Comparison of ENCODE assay signal across 8 mouse cellular contexts in the genomic region with DNA sequence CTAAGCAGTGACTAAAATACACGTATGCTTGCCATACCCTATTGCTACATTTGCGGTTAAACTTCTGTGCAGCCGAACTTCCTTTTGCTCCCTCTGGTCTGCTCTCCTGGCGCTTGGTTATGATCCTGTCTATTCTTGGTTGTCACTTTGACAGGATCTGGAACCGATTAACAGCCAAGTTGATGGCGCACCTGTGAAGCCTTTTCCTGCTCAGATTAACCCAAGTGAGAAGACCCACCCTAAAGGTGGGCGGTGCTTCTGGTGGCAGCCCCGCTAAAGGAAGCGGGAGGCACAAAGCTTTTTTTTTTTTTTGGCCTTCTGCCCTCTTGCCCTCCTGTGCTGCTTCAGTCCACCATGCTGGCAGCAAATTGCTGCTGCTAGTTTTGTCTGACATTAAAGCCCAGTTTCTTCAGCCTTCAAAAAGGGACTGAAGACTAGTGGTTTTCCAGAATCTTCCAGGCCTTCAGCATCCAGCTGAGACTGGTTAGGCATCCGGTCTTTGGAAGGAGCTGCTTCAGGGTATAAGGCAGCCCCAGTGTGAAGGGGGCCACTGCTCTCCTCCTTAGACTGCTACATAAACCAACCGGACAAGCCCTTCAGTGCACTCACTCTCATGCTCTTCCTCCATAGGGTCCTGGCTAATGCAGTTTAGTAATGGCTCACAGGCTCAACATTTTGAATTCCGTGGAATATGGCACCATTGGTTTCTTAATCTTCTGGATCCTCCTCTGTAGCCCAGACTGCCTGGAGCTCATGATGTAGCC. TPM values are rescaled to one million over a fixed set of nuclear protein-coding genes. Genes with fewer than 3 reads are reported as not detected.
DNase-seq lines count a peak whose midpoint lies in the region; ATAC-seq and TF ChIP-seq lines count a peak whose summit lies in the region.

No protein-coding gene starts in this region.

- TF ChIP-seq CTCF in thymus, adult 2 months (IDR thresholded peaks at IDR 0.05; ENCODE audit: borderline replicate concordance, control insufficient read depth, extremely low read depth, insufficient read depth, low read length, poor library complexity), result no peak

- ATAC-seq in intestine, embryonic 16.5 days, result peak; percentile 28; the same call in 1 of the 2 replicates
- ATAC-seq in intestine, embryonic 15.5 days, result no peak; the same call in 1 of the 2 replicates
- 0 out of 2 replicates have a peak, but pooled peaks have one; percentile 29 for ATAC-seq in liver, embryonic 11.5 days (replicated peaks; ENCODE audit: low FRiP score)

- no peaks in the 10 kb centered on the region for H3K27me3 ChIP-seq in intestine, embryonic 16.5 days (replicated peaks; ENCODE audit: control insufficient read depth, insufficient read depth, low read length)
- H3K27me3 ChIP-seq in intestine, embryonic 15.5 days (replicated peaks), result no peaks in the 10 kb centered on the region
- no peaks in the 10 kb centered on the region for H3K27me3 ChIP-seq in liver, embryonic 11.5 days (replicated peaks; ENCODE audit: control insufficient read depth, insufficient read depth, low read length)
- H3K27me3 ChIP-seq in thymus, adult 2 months (ENCODE audit: control insufficient read depth, insufficient read depth, low read length), result no peaks in the 10 kb centered on the region

- peak; percentile 55 for TF ChIP-seq POLR2A in thymus, adult 2 months (IDR thresholded peaks at IDR 0.05; ENCODE audit: control insufficient read depth, extremely low read depth, insufficient read depth, low read length, poor library complexity)

- 49% methylated on average over 12 of the region's 12 CpGs for WGBS in intestine, embryonic 16.5 days
- 51% methylated on average over 12 of the region's 12 CpGs for WGBS in intestine, embryonic 15.5 days
- 39% methylated on average over 12 of the region's 12 CpGs for WGBS in liver, embryonic 11.5 days
- 18% methylated on average over 12 of the region's 12 CpGs for WGBS in thymus, adult 2 months

- no peak overlapping the region for H3K9ac ChIP-seq in intestine, embryonic 16.5 days (ENCODE audit: low read depth, low read length)
- no peak overlapping the region for H3K9ac ChIP-seq in intestine, embryonic 15.5 days
- H3K9ac ChIP-seq in liver, embryonic 11.5 days (ENCODE audit: low read depth, low read length), result no peak overlapping the region

- H3K4me1 ChIP-seq in intestine, embryonic 16.5 days (ENCODE audit: control insufficient read depth, insufficient read depth, low read length), result no peaks in the 10 kb centered on the region
- H3K4me1 ChIP-seq in intestine, embryonic 15.5 days (replicated peaks), result 0 out of 2 replicates have a peak, but pooled peaks cover 5% of the 10 kb centered on the region
- peaks cover 5% of the 10 kb centered on the region for H3K4me1 ChIP-seq in liver, embryonic 11.5 days (replicated peaks; ENCODE audit: control insufficient read depth, insufficient read depth, low read length)
- H3K4me1 ChIP-seq in thymus, adult 2 months (replicated peaks; ENCODE audit: control insufficient read depth, insufficient read depth, low read length), result peaks cover 21% of the 10 kb centered on the region

- no peaks in the 10 kb centered on the region for H3K36me3 ChIP-seq in intestine, embryonic 16.5 days (ENCODE audit: control insufficient read depth, insufficient read depth, low read length)
- no peaks in the 10 kb centered on the region for H3K36me3 ChIP-seq in intestine, embryonic 15.5 days
- no peaks in the 10 kb centered on the region for H3K36me3 ChIP-seq in liver, embryonic 11.5 days (ENCODE audit: control insufficient read depth, insufficient read depth, low read length)
- H3K36me3 ChIP-seq in thymus, adult 2 months (ENCODE audit: control insufficient read depth, insufficient read depth, low read length), result no peaks in the 10 kb centered on the region

- no peak overlapping the region for H3K4me3 ChIP-seq in intestine, embryonic 16.5 days (ENCODE audit: low read length)
- no peak overlapping the region for H3K4me3 ChIP-seq in intestine, embryonic 15.5 days (replicated peaks)
- no peak overlapping the region for H3K4me3 ChIP-seq in liver, embryonic 11.5 days (ENCODE audit: low read depth, low read length)
- peak overlapping the region; percentile 27; the same call in 1 of the 2 replicates for H3K4me3 ChIP-seq in thymus, adult 2 months (ENCODE audit: control insufficient read depth, insufficient read depth, low read length)

- DNase-seq in c-Kit-positive CD71-negative TER-119-negative erythroid progenitor cells, embryonic 14.5 days (ENCODE audit: low read depth), result peak; percentile 34
- no peak for DNase-seq in liver, embryonic 11.5 days (ENCODE audit: low spot score)
- peak; percentile 70 for DNase-seq in thymus, adult 2 months
- no peak for DNase-seq in adrenal gland, postnatal 4 days (ENCODE audit: low spot score in 2 of 2)
- DNase-seq in layer of hippocampus, postnatal 25 days (ENCODE audit: extremely low spot score in 1 of 2, low spot score in 1 of 2), result no peak
- DNase-seq in ovary, adult 18-20 months (ENCODE audit: low spot score), result no peak

- H3K27ac ChIP-seq in intestine, embryonic 16.5 days (ENCODE audit: low read length), result no peak overlapping the region
- H3K27ac ChIP-seq in intestine, embryonic 15.5 days, result no peak overlapping the region
- no peak overlapping the region for H3K27ac ChIP-seq in liver, embryonic 11.5 days (ENCODE audit: low read depth, low read length)
- H3K27ac ChIP-seq in thymus, adult 2 months (ENCODE audit: control insufficient read depth, insufficient read depth, low read length), result peak overlapping the region; percentile 73

- no peak overlapping the region for H3K4me2 ChIP-seq in intestine, embryonic 16.5 days (ENCODE audit: low read depth, low read length)
- no peak overlapping the region for H3K4me2 ChIP-seq in intestine, embryonic 15.5 days (replicated peaks)
- H3K4me2 ChIP-seq in liver, embryonic 11.5 days, result peak overlapping the region; percentile 44

- H3K9me3 ChIP-seq in intestine, embryonic 16.5 days (ENCODE audit: control insufficient read depth, low read length), result no peaks in the 10 kb centered on the region
- no peaks in the 10 kb centered on the region for H3K9me3 ChIP-seq in intestine, embryonic 15.5 days
- no peaks in the 10 kb centered on the region for H3K9me3 ChIP-seq in liver, embryonic 11.5 days (ENCODE audit: control insufficient read depth, low read length)

RNA-seq across cellular contexts. Expression of gene Rftn2, which starts 16.2 kb away (rescaled TPM):
- 7.0 and 7.1 TPM in 2 replicates for polyA plus RNA-seq in intestine, embryonic 16.5 days (2015; fragmentation: Nextera tagmentation; extraction: Ambion mirVana)
- 8.5 and 9.8 TPM in 2 replicates for polyA plus RNA-seq in intestine, embryonic 15.5 days (2015; fragmentation: Nextera tagmentation; extraction: Ambion mirVana)
- polyA plus RNA-seq in liver, embryonic 11.5 days (2014; fragmentation: Nextera tagmentation; extraction: Ambion mirVana), result 2.3 and 2.8 TPM in 2 replicates
- 0.48 and 0.55 TPM in 2 replicates for polyA plus RNA-seq in thymus, adult 2 months (2012; rRNA removed)
- 10 to 100 TPM; 32.7 to 33.0 TPM for total RNA-seq in adrenal gland, postnatal 4 days (2021)
- 10 to 100 TPM; 32.0 to 33.8 TPM for total RNA-seq in layer of hippocampus, postnatal 25 days (2021)

RNA-seq across cellular contexts. Expression of gene Mars2, which starts 26.6 kb away (rescaled TPM):
- 5.2 and 5.4 TPM in 2 replicates for polyA plus RNA-seq in intestine, embryonic 16.5 days (2015; fragmentation: Nextera tagmentation; extraction: Ambion mirVana)
- 5.2 and 5.3 TPM in 2 replicates for polyA plus RNA-seq in intestine, embryonic 15.5 days (2015; fragmentation: Nextera tagmentation; extraction: Ambion mirVana)
- polyA plus RNA-seq in liver, embryonic 11.5 days (2014; fragmentation: Nextera tagmentation; extraction: Ambion mirVana), result 5.6 and 5.8 TPM in 2 replicates
- 4.9 and 5.6 TPM in 2 replicates for polyA plus RNA-seq in thymus, adult 2 months (2012; rRNA removed)
- 1 to 10 TPM; 5.2 to 6.0 TPM for total RNA-seq in adrenal gland, postnatal 4 days (2021)
- total RNA-seq in layer of hippocampus, postnatal 25 days (2021), result 1 to 10 TPM; 8.2 to 9.8 TPM

Comparison
In these comparisons a context has a peak if more than half of its experiments do, and no peak if none do; other contexts are left out.
1. DNase-seq: peak in c-Kit-positive CD71-negative TER-119-negative erythroid progenitor cells, embryonic 14.5 days (single experiment) and thymus, adult 2 months (single experiment); none in liver, embryonic 11.5 days (single experiment), adrenal gland, postnatal 4 days (0 of 2), layer of hippocampus, postnatal 25 days (0 of 2) and ovary, adult 18-20 months (single experiment).